In the genomic region with DNA sequence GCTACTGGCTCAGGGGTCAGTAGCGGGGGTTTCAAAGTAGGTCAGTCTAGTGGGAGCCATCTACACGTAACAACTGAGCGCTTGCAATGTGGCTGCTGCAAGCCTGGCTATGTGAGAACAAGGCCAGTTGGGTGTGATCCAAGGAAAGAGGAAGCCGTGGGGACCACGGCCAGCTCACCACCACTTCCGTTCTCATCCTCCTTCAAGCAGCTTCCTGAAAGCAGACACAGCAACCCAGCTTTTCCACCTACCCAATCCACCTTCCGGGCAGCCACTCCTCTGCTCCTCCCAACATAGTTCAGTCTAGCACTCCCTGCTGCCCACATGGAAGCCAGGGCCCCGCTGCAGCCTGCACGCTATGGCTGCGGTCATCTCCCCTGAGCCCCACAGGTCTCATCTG, we compare ENCODE assay signal across 9 mouse cellular contexts. TPM values are rescaled to one million over a fixed set of nuclear protein-coding genes. Genes with fewer than 3 reads are reported as not detected.
DNase-seq lines count a peak whose midpoint lies in the region; ATAC-seq and TF ChIP-seq lines count a peak whose summit lies in the region.
"Had no signal": no experiment of that assay in that cellular context is flagged by ENCODE, and none has a peak within 500 bp of the region (broad histone marks: within the 10 kb centered on the region; RNA-seq: fewer than 3 reads in every experiment).

No protein-coding gene starts in this region.

- no peak overlapping the region for H3K4me2 ChIP-seq in kidney, embryonic 16.5 days (replicated peaks; ENCODE audit: low read depth, low read length)
- H3K4me2 ChIP-seq in hindbrain, postnatal 0 days (ENCODE audit: low read depth, low read length): no peak overlapping the region

- H3K36me3 ChIP-seq in G1E (replicated peaks) (peaks cover 32% of the 10 kb centered on the region), macrophage (ENCODE audit: inconsistent target) (peaks cover 16% of the 10 kb centered on the region; the same call in 1 of the 2 replicates)
- H3K36me3 ChIP-seq in heart, adult 2 months (ENCODE audit: control insufficient read depth, insufficient read depth, low read length): no peaks in the 10 kb centered on the region
- H3K36me3 ChIP-seq in kidney, embryonic 16.5 days (ENCODE audit: insufficient read depth, low read length): no peaks in the 10 kb centered on the region
- no peaks in the 10 kb centered on the region for H3K36me3 ChIP-seq in hindbrain, postnatal 0 days (ENCODE audit: insufficient read depth, low read length)

- TF ChIP-seq POLR2A in heart, adult 2 months (IDR thresholded peaks at IDR 0.05; ENCODE audit: insufficient read depth, low read depth, low read length): no peak

- intact Hi-C loops in heart, adult 2 months (cut with DNase I): no loop called here

- H3K27ac ChIP-seq in heart, adult 2 months: peak overlapping the region; percentile 74
- peak overlapping the region; percentile 43; the same call in 1 of the 2 replicates for H3K27ac ChIP-seq in kidney, embryonic 16.5 days (ENCODE audit: low read length)
- peak overlapping the region; percentile 61 for H3K27ac ChIP-seq in macrophage
- no peak overlapping the region for H3K27ac ChIP-seq in hindbrain, postnatal 0 days

- no peaks in the 10 kb centered on the region for H3K79me2 ChIP-seq in heart, adult 2 months (replicated peaks; ENCODE audit: control insufficient read depth, insufficient read depth, low read length)
- H3K79me2 ChIP-seq in macrophage (ENCODE audit: inconsistent target): peaks cover 26% of the 10 kb centered on the region

- TF ChIP-seq EP300 in heart, adult 2 months (IDR thresholded peaks at IDR 0.05; ENCODE audit: insufficient read depth, low read depth, low read length): no peak

- ATAC-seq in frontal cortex, adult (ENCODE audit: low TSS enrichment): peak; percentile 83
- peak; percentile 52; the same call in 1 of the 2 replicates for ATAC-seq in G1E (ENCODE audit: extremely low read depth, insufficient number of reproducible peaks, low FRiP score, poor library complexity, severe bottlenecking)
- ATAC-seq in kidney, embryonic 16.5 days (ENCODE audit: low FRiP score, low TSS enrichment): peak; percentile 50; the same call in 1 of the 2 replicates
- no peak for ATAC-seq in hindbrain, postnatal 0 days

- H3K9me3 ChIP-seq in G1E (replicated peaks): no peaks in the 10 kb centered on the region
- no peaks in the 10 kb centered on the region for H3K9me3 ChIP-seq in kidney, embryonic 16.5 days (ENCODE audit: low read length)
- H3K9me3 ChIP-seq in hindbrain, postnatal 0 days (ENCODE audit: low read length): no peaks in the 10 kb centered on the region

- peaks cover 41% of the 10 kb centered on the region for H3K4me1 ChIP-seq in G1E (ENCODE audit: insufficient read depth, low read depth, low read length)
- H3K4me1 ChIP-seq in heart, adult 2 months (ENCODE audit: control insufficient read depth, insufficient read depth, low read length): peaks cover 11% of the 10 kb centered on the region
- H3K4me1 ChIP-seq in kidney, embryonic 16.5 days (ENCODE audit: insufficient read depth, low read length): peaks cover 14% of the 10 kb centered on the region; the same call in 1 of the 2 replicates
- H3K4me1 ChIP-seq in hindbrain, postnatal 0 days (ENCODE audit: insufficient read depth, low read length): peaks cover 8% of the 10 kb centered on the region

- WGBS in heart, adult 2 months: 3% methylated on average over 10 of the region's 10 CpGs
- whole genome bisulfite sequencing in kidney, embryonic 16.5 days: 57% methylated on average over 10 of the region's 10 CpGs
- WGBS in macrophage (ENCODE audit: missing documents): 2% methylated on average over 10 of the region's 10 CpGs
- WGBS in hindbrain, postnatal 0 days: 59% methylated on average over 10 of the region's 10 CpGs

- no peak for TF ChIP-seq CTCF in G1E (IDR thresholded peaks at IDR 0.05; ENCODE audit: low read depth, low read length)
- TF ChIP-seq CTCF in heart, adult 2 months (IDR thresholded peaks at IDR 0.05): peak; percentile 3; the same call in 1 of the 2 replicates
- no peak for TF ChIP-seq CTCF in hindbrain, postnatal 0 days (IDR thresholded peaks at IDR 0.05; ENCODE audit: low read depth)

- peaks cover 12% of the 10 kb centered on the region for H3K27me3 ChIP-seq in G1E (ENCODE audit: insufficient read depth, low read length)
- H3K27me3 ChIP-seq in heart, adult 2 months (ENCODE audit: control insufficient read depth, insufficient read depth, low read length): no peaks in the 10 kb centered on the region
- no peaks in the 10 kb centered on the region for H3K27me3 ChIP-seq in kidney, embryonic 16.5 days (ENCODE audit: insufficient read depth, low read length)
- H3K27me3 ChIP-seq in hindbrain, postnatal 0 days (ENCODE audit: insufficient read depth, low read length): no peaks in the 10 kb centered on the region

- H3K4me3 ChIP-seq in G1E (ENCODE audit: low read depth, low read length) (no peak overlapping the region), macrophage (ENCODE audit: inconsistent target) (no peak overlapping the region)
- H3K4me3 ChIP-seq in heart, adult 2 months: no peak overlapping the region
- no peak overlapping the region for H3K4me3 ChIP-seq in kidney, embryonic 16.5 days (ENCODE audit: low read length)
- no peak overlapping the region for H3K4me3 ChIP-seq in hindbrain, postnatal 0 days (ENCODE audit: low read length)

- H3K9ac ChIP-seq in heart, adult 2 months (ENCODE audit: low read depth, low read length): peak overlapping the region; percentile 17; the same call in 1 of the 2 replicates
- H3K9ac ChIP-seq in kidney, embryonic 16.5 days (replicated peaks; ENCODE audit: low read length): 0 out of 2 replicates have a peak overlapping the region, but pooled peaks have one; percentile 23
- no peak overlapping the region for H3K9ac ChIP-seq in hindbrain, postnatal 0 days (replicated peaks; ENCODE audit: low read length)

- DNase-seq in frontal cortex, postnatal 14 days (ENCODE audit: low spot score in 2 of 2): no peak
- DNase-seq in G1E (ENCODE audit: low spot score): no peak
- DNase-seq in heart, adult 2 months: peak; percentile 69 to 83
- DNase-seq in hindbrain, postnatal 0 days (ENCODE audit: low spot score): no peak
- no peak for DNase-seq in ovary, postnatal 14 days (ENCODE audit: low spot score)

RNA-seq across cellular contexts. Expression of gene Acaa1a, which starts 5.2 kb away (rescaled TPM):
- 14.2 and 18.1 TPM in 2 replicates for total RNA-seq in G1E (2014; fragmentation: Nextera tagmentation)
- 30.7 and 31.9 TPM in 2 replicates for total RNA-seq in G1E (2017)
- 53.4 and 71.2 TPM in 2 replicates for polyA plus RNA-seq in G1E (2012)
- total RNA-seq in heart, adult 2 months (2021): 10 to 100 TPM; 72.4 to 78.5 TPM
- 104 and 107 TPM in 2 replicates for polyA plus RNA-seq in heart, adult 2 months (2012; rRNA removed)
- 142 and 152 TPM in 2 replicates for polyA plus RNA-seq in kidney, embryonic 16.5 days (2015; fragmentation: Nextera tagmentation; extraction: Ambion mirVana)
- total RNA-seq in macrophage (2018; cell fraction: chromatin; rRNA removed): 100 to 1,000 TPM in 22 of 26 experiments, 10 to 100 TPM in 4; 50.8 to 289 (median 175) TPM
- 10 to 100 TPM; 44.7 to 97.3 (median 64.8) TPM for total RNA-seq in macrophage (2018; cell fraction: cytosol; rRNA removed)
- 100 to 1,000 TPM in 16 of 26 experiments, 10 to 100 TPM in 10; 37.9 to 192 (median 118) TPM for total RNA-seq in macrophage (2018; cell fraction: nucleus; rRNA removed)
- polyA plus RNA-seq in macrophage (2018): 27.8 to 102 TPM (median 60.2 TPM) in 3 replicates
- 158 and 180 TPM in 2 replicates for total RNA-seq in hindbrain, postnatal 0 days (2014; rRNA removed)
- polyA plus RNA-seq in hindbrain, postnatal 0 days (2015; fragmentation: Nextera tagmentation; extraction: Ambion mirVana): 91.1 and 91.5 TPM in 2 replicates

RNA-seq across cellular contexts. Expression of gene Myd88, which starts 6.9 kb away (rescaled TPM):
- total RNA-seq in G1E (2014; fragmentation: Nextera tagmentation) (24.4 and 31.3 TPM in 2 replicates), G1E (2017) (26.0 and 27.0 TPM in 2 replicates)
- polyA plus RNA-seq in G1E (2012) (8.9 and 12.3 TPM in 2 replicates), macrophage (2018) (43.1 to 84.4 TPM (median 77.6 TPM) in 3 replicates)
- total RNA-seq in heart, adult 2 months (2021): 10 to 100 TPM; 12.1 to 14.8 TPM
- polyA plus RNA-seq in heart, adult 2 months (2012; rRNA removed): 12.2 and 14.6 TPM in 2 replicates
- polyA plus RNA-seq in kidney, embryonic 16.5 days (2015; fragmentation: Nextera tagmentation; extraction: Ambion mirVana): 30.0 and 30.9 TPM in 2 replicates
- total RNA-seq in macrophage (2018; cell fraction: chromatin; rRNA removed): 100 to 1,000 TPM in 4 of 26 experiments, 10 to 100 TPM in 22; 26.6 to 127 (median 65.0) TPM
- total RNA-seq in macrophage (2018; cell fraction: cytosol; rRNA removed): 100 to 1,000 TPM in 18 of 26 experiments, 10 to 100 TPM in 8; 74.1 to 201 (median 150) TPM
- total RNA-seq in macrophage (2018; cell fraction: nucleus; rRNA removed): 100 to 1,000 TPM in 17 of 26 experiments, 10 to 100 TPM in 9; 46.3 to 199 (median 114) TPM
- total RNA-seq in hindbrain, postnatal 0 days (2014; rRNA removed): 3.8 and 3.9 TPM in 2 replicates
- polyA plus RNA-seq in hindbrain, postnatal 0 days (2015; fragmentation: Nextera tagmentation; extraction: Ambion mirVana): 5.2 and 6.1 TPM in 2 replicates

RNA-seq across cellular contexts. Expression of gene Oxsr1, which starts 12.1 kb away (rescaled TPM):
- total RNA-seq in G1E (2014; fragmentation: Nextera tagmentation): 35.4 and 59.7 TPM in 2 replicates
- total RNA-seq in G1E (2017): 53.5 and 56.3 TPM in 2 replicates
- polyA plus RNA-seq in G1E (2012): 14.7 and 18.2 TPM in 2 replicates
- 10 to 100 TPM; 45.6 to 51.7 TPM for total RNA-seq in heart, adult 2 months (2021)
- polyA plus RNA-seq in heart, adult 2 months (2012; rRNA removed): 17.4 and 32.7 TPM in 2 replicates
- 12.2 and 13.2 TPM in 2 replicates for polyA plus RNA-seq in kidney, embryonic 16.5 days (2015; fragmentation: Nextera tagmentation; extraction: Ambion mirVana)
- total RNA-seq in macrophage (2018; cell fraction: chromatin; rRNA removed): 10 to 100 TPM; 41.0 to 96.7 (median 68.0) TPM
- 10 to 100 TPM; 17.4 to 27.4 (median 23.1) TPM for total RNA-seq in macrophage (2018; cell fraction: cytosol; rRNA removed)
- 10 to 100 TPM; 35.2 to 86.1 (median 45.8) TPM for total RNA-seq in macrophage (2018; cell fraction: nucleus; rRNA removed)
- 16.4 to 22.2 TPM (median 20.9 TPM) in 3 replicates for polyA plus RNA-seq in macrophage (2018)
- total RNA-seq in hindbrain, postnatal 0 days (2014; rRNA removed): 39.6 and 41.0 TPM in 2 replicates
- polyA plus RNA-seq in hindbrain, postnatal 0 days (2015; fragmentation: Nextera tagmentation; extraction: Ambion mirVana): 9.6 and 10.9 TPM in 2 replicates

RNA-seq across cellular contexts. Expression of gene Xylb, which starts 22.9 kb away (rescaled TPM):
- total RNA-seq in G1E (2014; fragmentation: Nextera tagmentation): 20.0 and 23.7 TPM in 2 replicates
- total RNA-seq in G1E (2017): 9.9 and 10.3 TPM in 2 replicates
- 7.7 and 8.1 TPM in 2 replicates for polyA plus RNA-seq in G1E (2012)
- under 1 TPM; 0.16 to 0.18 TPM for total RNA-seq in heart, adult 2 months (2021)
- polyA plus RNA-seq in heart, adult 2 months (2012; rRNA removed): 0.67 and 1.2 TPM in 2 replicates
- polyA plus RNA-seq in kidney, embryonic 16.5 days (2015; fragmentation: Nextera tagmentation; extraction: Ambion mirVana): 34.7 and 35.8 TPM in 2 replicates
- 10 to 100 TPM in 6 of 26 experiments, 1 to 10 TPM in 20; 1.8 to 18.2 (median 7.4) TPM for total RNA-seq in macrophage (2018; cell fraction: chromatin; rRNA removed)
- total RNA-seq in macrophage (2018; cell fraction: cytosol; rRNA removed): 1 to 10 TPM; 1.3 to 4.4 (median 2.4) TPM
- 10 to 100 TPM in 1 of 26 experiments, 1 to 10 TPM in 25; 1.1 to 14.8 (median 4.4) TPM for total RNA-seq in macrophage (2018; cell fraction: nucleus; rRNA removed)
- polyA plus RNA-seq in macrophage (2018): 3.0 to 5.5 TPM (median 3.1 TPM) in 3 replicates
- 2.8 and 4.5 TPM in 2 replicates for total RNA-seq in hindbrain, postnatal 0 days (2014; rRNA removed)
- polyA plus RNA-seq in hindbrain, postnatal 0 days (2015; fragmentation: Nextera tagmentation; extraction: Ambion mirVana): 3.2 and 3.3 TPM in 2 replicates

RNA-seq across cellular contexts. Expression of gene Slc22a14, which starts 31.0 kb away (rescaled TPM):
- total RNA-seq in G1E (2014; fragmentation: Nextera tagmentation) (not detected in 2 replicates), G1E (2017) (not detected in 2 replicates)
- polyA plus RNA-seq in G1E (2012) (not detected in 2 replicates), macrophage (2018) (not detected in 3 replicates)
- total RNA-seq in heart, adult 2 months (2021): not detected
- polyA plus RNA-seq in heart, adult 2 months (2012; rRNA removed): 0.35 and 0.78 TPM in 2 replicates
- polyA plus RNA-seq in kidney, embryonic 16.5 days (2015; fragmentation: Nextera tagmentation; extraction: Ambion mirVana): 0.08 and 0.12 TPM in 2 replicates
- not detected for total RNA-seq in macrophage (2018; cell fraction: chromatin; rRNA removed)
- not detected for total RNA-seq in macrophage (2018; cell fraction: cytosol; rRNA removed)
- total RNA-seq in macrophage (2018; cell fraction: nucleus; rRNA removed): not detected
- total RNA-seq in hindbrain, postnatal 0 days (2014; rRNA removed): not detected in 2 replicates
- polyA plus RNA-seq in hindbrain, postnatal 0 days (2015; fragmentation: Nextera tagmentation; extraction: Ambion mirVana): 0.14 TPM in 1 of 2 replicates, not detected in the other
- total RNA-seq: gastrocnemius, postnatal 4 days had no signal

Comparison
In these comparisons a context has a peak if more than half of its experiments do, and no peak if none do; other contexts are left out.
1. DNase-seq: peak in heart, adult 2 months (2 of 2); none in frontal cortex, postnatal 14 days (0 of 2), G1E (single experiment), hindbrain, postnatal 0 days (single experiment) and ovary, postnatal 14 days (single experiment).